Mouse (Mus musculus) MEL (cell line): ENCODE results near the gene Fam160b1.

Experiments
- CHD1 ChIP-seq: IDR thresholded peaks from 2 replicates; pipeline ENCODE4 v1.6.1; 2012; ENCODE audit warnings: low read depth, mild to moderate bottlenecking, inconsistent platforms, low read length, improper control_type of control experiment
- CHD2 ChIP-seq: IDR thresholded peaks from 2 replicates; pipeline ENCODE4 v1.6.1; 2011; ENCODE audit warnings: low read length, improper control_type of control experiment
- CTCF ChIP-seq, 3 experiments: IDR thresholded peaks in 2 of 3; conservative IDR thresholded peaks in 1 of 3; 2 replicates each; pipeline ENCODE4 v1.5.1; 2011 to 2012; ENCODE audit warnings: low read length in 3 of 3, low read depth in 2 of 3, mild to moderate bottlenecking in 2 of 3, improper control_type of control experiment in 1 of 3, inconsistent platforms in 1 of 3, mixed read lengths in 1 of 3, moderate library complexity in 1 of 3; ENCODE audit not compliant: control insufficient read depth in 1 of 3, insufficient read depth in 1 of 3, poor library complexity in 1 of 3, severe bottlenecking in 1 of 3
- E2F4 ChIP-seq: IDR thresholded peaks from 2 replicates; pipeline ENCODE4 v1.6.1; 2011; ENCODE audit warnings: low read depth, low read length, improper control_type of control experiment, borderline replicate concordance
- GATA1 ChIP-seq: IDR thresholded peaks from 2 replicates; pipeline ENCODE4 v1.6.1; 2011; ENCODE audit warnings: low read depth, low read length, improper control_type of control experiment
- MAZ ChIP-seq: IDR thresholded peaks from 2 replicates; pipeline ENCODE4 v1.6.1; 2012; ENCODE audit warnings: low read depth, mild to moderate bottlenecking, inconsistent platforms, low read length, improper control_type of control experiment
- MYB ChIP-seq: IDR thresholded peaks from 2 replicates; pipeline ENCODE4 v1.6.1; 2011; ENCODE audit warnings: mild to moderate bottlenecking, low read depth, low read length, improper control_type of control experiment
- NRF1 ChIP-seq: IDR thresholded peaks from 2 replicates; pipeline ENCODE4 v1.6.1; 2014; ENCODE audit warnings: low read depth, mild to moderate bottlenecking, inconsistent platforms, low read length, improper control_type of control experiment, moderate library complexity; ENCODE audit not compliant: poor library complexity, insufficient read depth, severe bottlenecking
- POLR2A ChIP-seq, 2 experiments: IDR thresholded peaks; 2 replicates each; pipeline ENCODE4 v1.6.1; 2011 to 2012; ENCODE audit warnings: low read length in 2 of 2, mild to moderate bottlenecking in 2 of 2, control low read depth in 1 of 2, improper control_type of control experiment in 1 of 2, low read depth in 1 of 2, moderate library complexity in 1 of 2; ENCODE audit not compliant: control insufficient read depth in 1 of 2, insufficient read depth in 1 of 2, poor library complexity in 1 of 2
- RCOR1 ChIP-seq: IDR thresholded peaks from 2 replicates; pipeline ENCODE4 v1.6.1; 2012; ENCODE audit warnings: low read depth, mild to moderate bottlenecking, inconsistent platforms, low read length, improper control_type of control experiment
- SMC3 ChIP-seq: IDR thresholded peaks from 2 replicates; pipeline ENCODE4 v1.6.1; 2011; ENCODE audit warnings: low read depth, low read length, improper control_type of control experiment
- ZC3H11A ChIP-seq: IDR thresholded peaks from 2 replicates; pipeline ENCODE4 v1.6.1; 2012; ENCODE audit warnings: low read depth, mild to moderate bottlenecking, inconsistent platforms, low read length, improper control_type of control experiment
- ZMIZ1 ChIP-seq: IDR thresholded peaks from 2 replicates; pipeline ENCODE4 v1.6.1; 2012; ENCODE audit warnings: low read depth, mild to moderate bottlenecking, inconsistent platforms, low read length, improper control_type of control experiment, moderate library complexity
- ZNF384 ChIP-seq: IDR thresholded peaks from 2 replicates; pipeline ENCODE4 v1.6.1; 2012; ENCODE audit warnings: low read depth, mild to moderate bottlenecking, inconsistent platforms, low read length, improper control_type of control experiment

DNA sequence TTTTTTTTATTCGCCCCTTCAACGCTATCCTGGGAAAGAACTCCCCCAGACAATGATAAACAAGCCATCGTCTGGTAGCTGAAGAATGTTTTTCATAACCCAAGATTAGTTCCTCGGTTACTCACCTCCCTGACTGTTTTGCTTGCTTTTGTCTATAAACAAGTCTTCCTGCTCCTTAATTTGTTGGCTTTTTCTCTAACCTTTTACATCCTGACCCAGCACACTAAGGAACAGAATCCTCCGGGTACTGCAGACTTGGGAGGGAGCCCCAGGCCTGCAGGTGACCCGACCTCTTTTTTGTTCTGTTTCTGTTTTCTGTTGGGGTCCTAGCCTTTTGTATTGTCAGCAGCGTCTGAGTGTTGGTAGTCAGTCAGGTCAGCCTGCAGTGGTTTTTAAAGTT is 2.6 kb downstream of the Fam160b1 start:
- TF ChIP-seq POLR2A (IDR thresholded peaks at IDR 0.05; ENCODE audit: control insufficient read depth in 1 of 2, insufficient read depth in 1 of 2, low read depth in 1 of 2, low read length in 2 of 2, poor library complexity in 1 of 2): no peak
- no peak for TF ChIP-seq ZC3H11A
- TF ChIP-seq E2F4: no peak
- no peak for TF ChIP-seq RCOR1
- 0 out of 2 replicates have a peak, but pooled peaks have one; percentile 43 for TF ChIP-seq MAZ
- no peak for TF ChIP-seq NRF1
- TF ChIP-seq CTCF (IDR thresholded peaks at IDR 0.05 in 2 of 3, conservative IDR thresholded peaks at IDR 0.05 in 1 of 3; ENCODE audit: control insufficient read depth in 1 of 3, insufficient read depth in 1 of 3, low read depth in 2 of 3, low read length in 3 of 3, poor library complexity in 1 of 3, severe bottlenecking in 1 of 3): no peak
- no peak for TF ChIP-seq SMC3
- TF ChIP-seq GATA1: no peak
- TF ChIP-seq CHD1: no peak
- 0 out of 2 replicates have a peak, but pooled peaks have one; percentile 15 for TF ChIP-seq ZNF384
- no peak for TF ChIP-seq MYB
- no peak for TF ChIP-seq ZMIZ1
- TF ChIP-seq CHD2: no peak
